Mouse (Mus musculus): ENCODE data around the gene Arfip2.
A peak's percentile ranks its signal among the peaks of the same experiment; 100 is the strongest.

Arfip2 gene

GRCm38 (mm10) chr7:105611767-105612166 is 28.4 kb downstream of the Arfip2 start:
- no peak for DNase-seq

DNA sequence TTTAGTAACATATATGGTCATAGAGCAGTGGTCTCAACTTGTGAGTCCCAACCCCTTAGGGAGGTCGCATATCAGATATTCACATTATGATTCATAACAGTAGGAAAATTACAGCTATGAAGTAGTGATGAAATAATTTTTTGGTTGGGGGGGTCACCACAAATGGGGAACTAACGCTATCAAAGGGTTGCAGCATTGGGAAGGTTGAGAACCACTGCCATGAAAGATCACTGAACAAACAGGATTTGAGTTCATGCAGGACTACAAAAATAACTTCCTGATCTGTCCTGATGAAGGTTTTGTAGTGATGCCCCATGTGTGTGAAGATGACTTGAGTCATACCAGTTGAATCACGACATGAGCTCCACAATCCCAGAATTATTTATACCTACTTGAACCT is 31.7 kb downstream of the Arfip2 start:
- no peak for DNase-seq

DNA sequence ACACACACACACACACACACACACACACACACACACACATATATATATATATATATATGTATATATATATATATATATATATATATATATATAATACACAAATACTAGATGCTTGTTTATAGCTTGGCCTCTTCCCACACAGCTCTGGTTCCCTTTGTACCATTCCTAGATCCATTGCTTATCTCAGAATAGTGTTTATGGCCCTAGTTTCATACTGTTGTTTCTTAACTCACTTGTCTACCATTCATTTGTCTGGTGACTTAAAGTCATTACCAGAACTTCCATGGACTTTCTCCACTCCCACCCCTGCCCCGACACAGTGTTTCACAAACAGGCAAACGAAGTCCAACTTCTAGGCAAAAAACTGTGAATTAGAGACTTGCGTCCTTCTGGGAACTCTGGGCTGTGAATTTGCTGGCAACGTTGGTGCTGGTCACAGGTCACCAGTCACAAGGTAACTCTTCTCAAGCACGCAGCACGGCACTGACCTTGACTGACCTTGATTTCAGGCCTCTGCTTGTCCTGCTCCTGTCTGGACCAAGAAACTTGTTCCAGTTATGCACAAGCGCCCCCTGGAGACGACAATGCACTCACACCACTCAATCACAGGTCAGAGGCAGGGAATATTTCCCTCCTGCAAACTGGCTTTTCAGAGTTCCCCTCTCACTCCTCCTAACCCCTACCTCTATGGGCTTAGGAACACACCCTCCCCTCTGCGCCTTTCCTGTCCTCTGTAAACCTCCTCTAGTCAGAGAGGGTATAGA is 37.2 kb downstream of the Arfip2 start:
- peak; percentile 68 for DNase-seq

GRCm38 (mm10) chr7:105590097-105590496 is 50.1 kb downstream of the Arfip2 start:
- DNase-seq: no peak

- no peak for DNase-seq
Measured at GRCm38 (mm10) chr7:105588325-105588912, 51.8 kb downstream of the Arfip2 start.

All from right cerebral cortex, postnatal 4 days (tissue).